Mouse (Mus musculus): Measurements from ENCODE around the gene Dnajc8.
"Not testable (repeated sequence)": the region's sequence is repeated elsewhere in the genome, so short reads cannot be mapped to it uniquely, and the experiment has no call there.

DNA sequence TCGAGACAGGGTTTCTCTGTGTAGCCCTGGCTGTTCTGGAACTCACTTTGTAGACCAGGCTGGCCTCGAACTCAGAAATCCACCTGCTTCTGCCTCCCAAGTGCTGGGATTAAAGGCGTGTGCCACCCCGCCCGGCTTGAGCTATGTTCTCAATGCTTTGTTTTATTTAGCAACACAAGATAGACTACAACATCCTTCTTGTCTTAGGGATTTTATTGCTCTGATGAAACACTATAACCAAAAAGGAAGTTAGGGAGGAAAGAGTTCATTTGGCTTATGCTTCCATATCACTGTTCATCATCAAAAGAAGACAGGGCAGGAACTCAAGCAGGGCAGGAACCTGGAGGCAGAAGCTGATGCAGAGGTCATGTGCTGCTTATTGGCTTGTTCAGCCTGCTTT lies 65.9 kb downstream of the Dnajc8 start:
- TF ChIP-seq CTCF (IDR thresholded peaks at IDR 0.05; ENCODE audit: insufficient read depth, low read length); POLR2A (IDR thresholded peaks at IDR 0.05; ENCODE audit: borderline replicate concordance, extremely low read depth, low read depth, low read length): not testable (repeated sequence)

All from lung, adult 2 months (tissue).